Comparison of ENCODE assay signal across 17 mouse cellular contexts in genomic region chr17:83512130-83512529, GRCm38 (mm10). TPM values are rescaled to one million over a fixed set of nuclear protein-coding genes. Genes with fewer than 3 reads are reported as not detected.
DNase-seq lines count a peak whose midpoint lies in the region; ATAC-seq and TF ChIP-seq lines count a peak whose summit lies in the region.
"Had no signal": no experiment of that assay in that cellular context is flagged by ENCODE, and none has a peak within 500 bp of the region (broad histone marks: within the 10 kb centered on the region; RNA-seq: fewer than 3 reads in every experiment).

No protein-coding gene starts in this region.

- WGBS in heart, embryonic 13.5 days, result 90% methylated on average over 3 of the region's 3 CpGs
- 66% methylated on average over 3 of the region's 3 CpGs for WGBS in embryonic facial prominence, embryonic 15.5 days
- WGBS in liver, postnatal 0 days (ENCODE audit: insufficient replicate concordance), result 83% methylated on average over 3 of the region's 3 CpGs

- ATAC-seq in heart, embryonic 13.5 days (ENCODE audit: extremely low read depth, insufficient number of reproducible peaks, low FRiP score, low TSS enrichment), result no peak
- no peak for ATAC-seq in embryonic facial prominence, embryonic 15.5 days (ENCODE audit: insufficient number of reproducible peaks, low FRiP score, low TSS enrichment, low read depth)
- ATAC-seq in liver, postnatal 0 days, result no peak

- H3K9me3 ChIP-seq in heart, embryonic 13.5 days, result no peaks in the 10 kb centered on the region
- no peaks in the 10 kb centered on the region for H3K9me3 ChIP-seq in embryonic facial prominence, embryonic 15.5 days (replicated peaks)
- H3K9me3 ChIP-seq in liver, postnatal 0 days (ENCODE audit: low read length), result no peaks in the 10 kb centered on the region
- H3K9me3 ChIP-seq: forebrain, embryonic 12.5 days; G1E; hindbrain, embryonic 13.5 days; midbrain, embryonic 12.5 days had no signal

- TF ChIP-seq CTCF in left cerebral cortex, adult 2 months (IDR thresholded peaks at IDR 0.05), result no peak
- TF ChIP-seq CTCF in liver, postnatal 0 days (IDR thresholded peaks at IDR 0.05; ENCODE audit: low read depth), result no peak

- H3K4me1 ChIP-seq in heart, embryonic 13.5 days, result peaks cover 40% of the 10 kb centered on the region
- peaks cover 22% of the 10 kb centered on the region for H3K4me1 ChIP-seq in embryonic facial prominence, embryonic 15.5 days
- H3K4me1 ChIP-seq in liver, postnatal 0 days (ENCODE audit: insufficient read depth), result peaks cover 20% of the 10 kb centered on the region

- H3K4me3 ChIP-seq in heart, embryonic 13.5 days, result 0 out of 2 replicates have a peak overlapping the region, but pooled peaks have one; percentile 97
- H3K4me3 ChIP-seq in left cerebral cortex, adult 2 months, result peak overlapping the region; percentile 1; the same call in 1 of the 2 replicates
- no peak overlapping the region for H3K4me3 ChIP-seq in embryonic facial prominence, embryonic 15.5 days (replicated peaks)
- H3K4me3 ChIP-seq in liver, postnatal 0 days (ENCODE audit: low read depth, low read length), result no peak overlapping the region

- no peaks in the 10 kb centered on the region for H3K27me3 ChIP-seq in heart, embryonic 13.5 days (replicated peaks)
- H3K27me3 ChIP-seq in embryonic facial prominence, embryonic 15.5 days, result no peaks in the 10 kb centered on the region
- no peaks in the 10 kb centered on the region for H3K27me3 ChIP-seq in liver, postnatal 0 days (ENCODE audit: insufficient read depth, low read length)
- H3K27me3 ChIP-seq: forebrain, embryonic 12.5 days; hindbrain, embryonic 13.5 days; midbrain, embryonic 12.5 days had no signal

- peak overlapping the region; percentile 94 for H3K4me2 ChIP-seq in heart, embryonic 13.5 days
- 0 out of 2 replicates have a peak overlapping the region, but pooled peaks have one; percentile 3 for H3K4me2 ChIP-seq in embryonic facial prominence, embryonic 15.5 days (replicated peaks)
- peak overlapping the region; percentile 92 for H3K4me2 ChIP-seq in liver, postnatal 0 days (ENCODE audit: low read depth, low read length)

- intact Hi-C loops in heart, postnatal 36 days (cut with DNase I), result loop anchor here (5.0 kb wide), 2 partner anchors 160 to 235 kb away; partner anchors contain the start of gene Eml4
- intact Hi-C loops in left cerebral cortex, adult 2 months (cut with DNase I), result loop anchor here (5.0 to 10.0 kb wide), 2 partner anchors 240 to 343 kb away; no protein-coding TSS in a partner anchor

- H3K27ac ChIP-seq in heart, embryonic 13.5 days (replicated peaks), result no peak overlapping the region
- H3K27ac ChIP-seq in left cerebral cortex, adult 2 months, result no peak overlapping the region
- no peak overlapping the region for H3K27ac ChIP-seq in embryonic facial prominence, embryonic 15.5 days (replicated peaks)
- no peak overlapping the region for H3K27ac ChIP-seq in liver, postnatal 0 days (ENCODE audit: low read depth)
- H3K27ac ChIP-seq: forebrain, embryonic 12.5 days; hindbrain, embryonic 13.5 days; midbrain, embryonic 12.5 days had no signal

- no peak for TF ChIP-seq EP300 in liver, postnatal 0 days (IDR thresholded peaks at IDR 0.05; ENCODE audit: low read depth)

- DNase-seq in heart, postnatal 36 days, result no peak
- DNase-seq in left cerebral cortex, adult 2 months (ENCODE audit: extremely low spot score in 1 of 2, low spot score in 2 of 2), result no peak
- no peak for DNase-seq in left cerebral cortex, adult 18-20 months (ENCODE audit: low spot score in 2 of 2)
- no peak for DNase-seq in liver, postnatal 0 days
- DNase-seq in adrenal gland, adult 18-20 months (ENCODE audit: low spot score in 2 of 2), result no peak
- DNase-seq: adrenal gland, postnatal 10 days; B cell, adult 2 months; cerebellum, adult 9-11 months; heart, adult 18-20 months; lung, postnatal 14 days; thymus, postnatal 36 days had no signal

- no peak overlapping the region for H3K9ac ChIP-seq in heart, embryonic 13.5 days
- no peak overlapping the region for H3K9ac ChIP-seq in embryonic facial prominence, embryonic 15.5 days
- H3K9ac ChIP-seq in liver, postnatal 0 days (replicated peaks), result no peak overlapping the region
- H3K9ac ChIP-seq: hindbrain, embryonic 13.5 days; midbrain, embryonic 12.5 days had no signal

- H3K36me3 ChIP-seq in heart, embryonic 13.5 days, result no peaks in the 10 kb centered on the region
- no peaks in the 10 kb centered on the region for H3K36me3 ChIP-seq in embryonic facial prominence, embryonic 15.5 days
- H3K36me3 ChIP-seq in liver, postnatal 0 days (replicated peaks; ENCODE audit: insufficient read depth, low read length), result no peaks in the 10 kb centered on the region
- H3K36me3 ChIP-seq: forebrain, embryonic 12.5 days; hindbrain, embryonic 13.5 days; midbrain, embryonic 12.5 days had no signal

RNA-seq across cellular contexts. Expression of gene Cox7a2l, which starts 5.0 kb away (rescaled TPM):
- 181 and 206 TPM in 2 replicates for polyA plus RNA-seq in heart, embryonic 13.5 days (2015; fragmentation: Nextera tagmentation; extraction: Ambion mirVana)
- 100 to 1,000 TPM; 284 to 311 TPM for total RNA-seq in heart, postnatal 36 days (2021)
- total RNA-seq in left cerebral cortex, adult 2 months (2021), result 100 to 1,000 TPM; 165 to 169 TPM
- 100 to 1,000 TPM; 178 to 186 TPM for total RNA-seq in left cerebral cortex, adult 18-20 months (2021)
- polyA plus RNA-seq in embryonic facial prominence, embryonic 15.5 days (2015; fragmentation: Nextera tagmentation; extraction: Ambion mirVana), result 163 and 167 TPM in 2 replicates
- 112 and 119 TPM in 2 replicates for polyA plus RNA-seq in liver, postnatal 0 days (2015; fragmentation: Nextera tagmentation; extraction: Ambion mirVana)
- 100 to 1,000 TPM; 186 to 198 TPM for total RNA-seq in adrenal gland, adult 18-20 months (2021)

Comparison
In these comparisons a context has a peak if more than half of its experiments do, and no peak if none do; other contexts are left out.
1. H3K4me2 ChIP-seq: peak in every context shown above with its lines; median percentile 94 in heart, embryonic 13.5 days; 92 in liver, postnatal 0 days; 3 in embryonic facial prominence, embryonic 15.5 days.
2. H3K4me3 ChIP-seq: peak in heart, embryonic 13.5 days (single experiment) and left cerebral cortex, adult 2 months (single experiment); none in embryonic facial prominence, embryonic 15.5 days (single experiment) and liver, postnatal 0 days (single experiment).